Mouse (Mus musculus): Measurements from ENCODE around the gene Ap5s1. TPM values are rescaled to one million over a fixed set of nuclear protein-coding genes. Genes with fewer than 3 reads are reported as not detected.

Ap5s1 gene
- total RNA-seq, 4 experiments from 2014 or later = 23.9 to 28.5 (median 26.2) TPM

GRCm38 (mm10) chr2:131187602-131187922 lies 19.3 kb upstream of the Ap5s1 start:
- DNase-seq (ENCODE audit: low spot score in 2 of 2) = no peak

- DNase-seq (ENCODE audit: low spot score in 2 of 2) = no peak
Observed at GRCm38 (mm10) chr2:131188311-131188710, 18.6 kb upstream of the Ap5s1 start.

- DNase-seq (ENCODE audit: low spot score in 2 of 2) = no peak
Observed at GRCm38 (mm10) chr2:131189521-131190309, 17.2 kb upstream of the Ap5s1 start.

- DNase-seq (ENCODE audit: low spot score in 2 of 2) = no peak
Observed at GRCm38 (mm10) chr2:131190344-131191004, 16.4 kb upstream of the Ap5s1 start.

- DNase-seq (ENCODE audit: low spot score in 2 of 2) = no peak
Observed at GRCm38 (mm10) chr2:131191005-131191390, 15.9 kb upstream of the Ap5s1 start.

- no peak for DNase-seq (ENCODE audit: low spot score in 2 of 2)
Observed at GRCm38 (mm10) chr2:131196606-131197316, 10.1 kb upstream of the Ap5s1 start.

- DNase-seq (ENCODE audit: low spot score in 2 of 2) = no peak
Observed at GRCm38 (mm10) chr2:131200710-131201109, 6.2 kb upstream of the Ap5s1 start.

GRCm38 (mm10) chr2:131201262-131201661 lies 5.6 kb upstream of the Ap5s1 start:
- DNase-seq (ENCODE audit: low spot score in 2 of 2) = no peak

- no peak for DNase-seq (ENCODE audit: low spot score in 2 of 2)
Observed at GRCm38 (mm10) chr2:131203816-131204409, 3.0 kb upstream of the Ap5s1 start.

- DNase-seq (ENCODE audit: low spot score in 2 of 2) = peak; percentile 67 to 91
Observed at GRCm38 (mm10) chr2:131204410-131204981, 2.4 kb upstream of the Ap5s1 start.

GRCm38 (mm10) chr2:131205521-131206182 lies 1.2 kb upstream of the Ap5s1 start:
- DNase-seq (ENCODE audit: low spot score in 2 of 2) = no peak

- DNase-seq (ENCODE audit: low spot score in 2 of 2) = no peak
Observed at GRCm38 (mm10) chr2:131208356-131208755, 1.5 kb downstream of the Ap5s1 start.

GRCm38 (mm10) chr2:131209125-131209795 lies 2.4 kb downstream of the Ap5s1 start:
- DNase-seq (ENCODE audit: low spot score in 2 of 2) = no peak

- DNase-seq (ENCODE audit: low spot score in 2 of 2) = peak; percentile 94
Observed at GRCm38 (mm10) chr2:131209969-131210792, 3.3 kb downstream of the Ap5s1 start.

- no peak for DNase-seq (ENCODE audit: low spot score in 2 of 2)
Observed at GRCm38 (mm10) chr2:131211026-131211615, 4.2 kb downstream of the Ap5s1 start.

GRCm38 (mm10) chr2:131213773-131214172 lies 6.9 kb downstream of the Ap5s1 start:
- DNase-seq (ENCODE audit: low spot score in 2 of 2) = no peak

- no peak for DNase-seq (ENCODE audit: low spot score in 2 of 2)
Observed at GRCm38 (mm10) chr2:131215941-131216858, 9.3 kb downstream of the Ap5s1 start.

- DNase-seq (ENCODE audit: low spot score in 2 of 2) = no peak
Observed at GRCm38 (mm10) chr2:131220030-131220429, 13.2 kb downstream of the Ap5s1 start.
